Mouse (Mus musculus): ENCODE results near the gene Nkd1. TPM values are rescaled to one million over a fixed set of nuclear protein-coding genes. Genes with fewer than 3 reads are reported as not detected.

Nkd1 gene
- polyA plus RNA-seq, 1 experiment from 2014 or later = 45.8 TPM

DNA sequence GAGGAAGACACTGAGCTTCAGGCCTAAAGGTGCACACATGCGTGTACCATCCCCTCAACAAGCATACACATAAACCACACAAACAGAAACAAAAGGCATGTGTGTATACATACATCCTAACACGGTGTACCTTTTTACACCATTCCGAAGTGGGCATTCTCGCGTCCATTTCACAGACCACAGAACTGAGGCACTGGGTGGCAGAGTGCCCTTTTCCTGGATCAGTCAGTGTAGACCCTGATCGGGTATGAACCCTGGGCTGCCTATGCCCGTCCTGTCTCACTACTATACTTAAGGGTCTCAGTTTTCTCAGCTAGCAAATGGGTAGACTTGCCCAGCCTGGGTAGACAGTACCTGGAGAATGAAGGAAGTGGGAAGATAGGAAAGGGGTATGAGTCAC, 24.3 kb downstream of the Nkd1 start:
- Histone ChIP-seq H3K36me3 (ENCODE audit: control insufficient read depth, insufficient read depth, low read length) (peaks cover 9% of the 10 kb centered on the region), H3K4me3 (ENCODE audit: low read length) (no peak overlapping the region), H3K27me3 (replicated peaks; ENCODE audit: control insufficient read depth, insufficient read depth, low read length) (no peaks in the 10 kb centered on the region), H3K9me3 (ENCODE audit: control insufficient read depth, low read length) (peaks cover 7% of the 10 kb centered on the region; the same call in 1 of the 2 replicates), H3K27ac (ENCODE audit: low read depth, low read length) (no peak overlapping the region), H3K4me1 (ENCODE audit: control insufficient read depth, insufficient read depth, low read depth, low read length) (no peaks in the 10 kb centered on the region), H3K4me2 (ENCODE audit: low read length) (no peak overlapping the region), H3K9ac (ENCODE audit: low read depth, low read length) (no peak overlapping the region)
- WGBS = 94% methylated on average over 7 of the region's 7 CpGs
- ATAC-seq = no peak

GRCm38 (mm10) chr8:88546032-88546732, 25.0 kb downstream of the Nkd1 start:
- Histone ChIP-seq H3K4me3 (ENCODE audit: low read length) (no peak overlapping the region), H3K9ac (ENCODE audit: low read depth, low read length) (no peak overlapping the region), H3K36me3 (ENCODE audit: control insufficient read depth, insufficient read depth, low read length) (peaks cover 9% of the 10 kb centered on the region), H3K27ac (ENCODE audit: low read depth, low read length) (no peak overlapping the region), H3K4me1 (ENCODE audit: control insufficient read depth, insufficient read depth, low read depth, low read length) (no peaks in the 10 kb centered on the region), H3K4me2 (ENCODE audit: low read length) (no peak overlapping the region), H3K9me3 (ENCODE audit: control insufficient read depth, low read length) (peaks cover 7% of the 10 kb centered on the region; the same call in 1 of the 2 replicates), H3K27me3 (replicated peaks; ENCODE audit: control insufficient read depth, insufficient read depth, low read length) (no peaks in the 10 kb centered on the region)
- no peak for ATAC-seq
- 71% methylated on average over 18 of the region's 18 CpGs for WGBS

DNA sequence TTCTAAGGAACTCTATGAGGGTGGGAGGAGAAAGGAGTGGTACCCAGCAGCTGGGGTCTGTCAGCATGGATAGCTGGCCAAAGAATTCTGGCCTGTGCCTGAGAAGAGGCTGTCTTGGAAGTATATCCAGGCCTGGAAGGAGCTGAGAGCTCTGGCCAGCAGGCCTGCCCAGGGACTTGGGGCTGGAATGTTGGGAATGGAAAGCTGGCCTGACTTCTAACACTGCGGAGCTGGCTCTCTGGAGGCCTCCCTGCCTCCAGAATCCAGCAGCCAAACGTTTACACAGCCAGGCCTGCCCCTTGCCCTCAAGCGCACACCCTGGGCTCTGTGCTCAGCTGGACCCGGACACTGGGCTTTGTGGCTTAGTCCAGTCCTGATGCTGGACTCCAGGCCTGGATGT, 34.5 kb downstream of the Nkd1 start:
- Histone ChIP-seq H3K4me3 (ENCODE audit: low read length) (no peak overlapping the region), H3K36me3 (ENCODE audit: control insufficient read depth, insufficient read depth, low read length) (no peaks in the 10 kb centered on the region), H3K27me3 (replicated peaks; ENCODE audit: control insufficient read depth, insufficient read depth, low read length) (no peaks in the 10 kb centered on the region), H3K9me3 (ENCODE audit: control insufficient read depth, low read length) (no peaks in the 10 kb centered on the region), H3K27ac (ENCODE audit: low read depth, low read length) (no peak overlapping the region), H3K4me2 (ENCODE audit: low read length) (no peak overlapping the region), H3K9ac (ENCODE audit: low read depth, low read length) (no peak overlapping the region), H3K4me1 (ENCODE audit: control insufficient read depth, insufficient read depth, low read depth, low read length) (peaks cover 4% of the 10 kb centered on the region)
- no peak for ATAC-seq
- 66% methylated on average over 4 of the region's 4 CpGs for WGBS

GRCm38 (mm10) chr8:88559985-88560473, 38.9 kb downstream of the Nkd1 start:
- WGBS = 67% methylated on average over 6 of the region's 6 CpGs

DNA sequence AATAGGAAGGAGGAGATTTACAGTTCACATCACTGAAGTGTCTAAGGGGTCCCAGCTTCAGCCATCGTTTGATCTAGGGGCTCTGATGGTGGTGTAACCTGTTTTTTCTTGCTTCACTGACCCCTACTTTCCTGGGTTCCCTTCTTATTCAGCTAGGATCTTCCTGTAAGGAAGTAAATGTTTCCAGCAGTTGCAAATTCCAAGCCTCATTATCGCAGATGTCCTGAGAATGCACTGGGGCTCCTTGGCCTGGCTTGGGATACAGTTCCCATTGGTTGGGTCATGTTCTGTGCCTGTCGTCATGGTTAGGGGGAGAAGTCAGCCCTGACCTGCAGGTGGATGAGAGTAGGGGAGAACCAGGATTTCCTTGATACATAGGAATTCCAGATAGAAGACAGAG, 40.2 kb downstream of the Nkd1 start:
- Histone ChIP-seq H3K9me3 (ENCODE audit: control insufficient read depth, low read length) (no peaks in the 10 kb centered on the region), H3K4me1 (ENCODE audit: control insufficient read depth, insufficient read depth, low read depth, low read length) (peaks cover 4% of the 10 kb centered on the region), H3K27ac (ENCODE audit: low read depth, low read length) (no peak overlapping the region), H3K27me3 (replicated peaks; ENCODE audit: control insufficient read depth, insufficient read depth, low read length) (no peaks in the 10 kb centered on the region), H3K9ac (ENCODE audit: low read depth, low read length) (no peak overlapping the region), H3K36me3 (ENCODE audit: control insufficient read depth, insufficient read depth, low read length) (no peaks in the 10 kb centered on the region), H3K4me3 (ENCODE audit: low read length) (no peak overlapping the region), H3K4me2 (ENCODE audit: low read length) (no peak overlapping the region)
- ATAC-seq = no peak
- WGBS = 81% methylated on average over 3 of the region's 3 CpGs

More at GRCm38 (mm10) chr8:88559985-88560473, 38.9 kb downstream of the Nkd1 start:
- no peak for ATAC-seq
- no peaks in the 10 kb centered on the region for H3K36me3 ChIP-seq (ENCODE audit: control insufficient read depth, insufficient read depth, low read length)
- H3K4me2 ChIP-seq (ENCODE audit: low read length) = no peak overlapping the region
- H3K9me3 ChIP-seq (ENCODE audit: control insufficient read depth, low read length) = no peaks in the 10 kb centered on the region
- no peak overlapping the region for H3K27ac ChIP-seq (ENCODE audit: low read depth, low read length)
- no peaks in the 10 kb centered on the region for H3K27me3 ChIP-seq (replicated peaks; ENCODE audit: control insufficient read depth, insufficient read depth, low read length)
- H3K4me1 ChIP-seq (ENCODE audit: control insufficient read depth, insufficient read depth, low read depth, low read length) = peaks cover 4% of the 10 kb centered on the region
- H3K4me3 ChIP-seq (ENCODE audit: low read length) = no peak overlapping the region
- H3K9ac ChIP-seq (ENCODE audit: low read depth, low read length) = no peak overlapping the region

DNA sequence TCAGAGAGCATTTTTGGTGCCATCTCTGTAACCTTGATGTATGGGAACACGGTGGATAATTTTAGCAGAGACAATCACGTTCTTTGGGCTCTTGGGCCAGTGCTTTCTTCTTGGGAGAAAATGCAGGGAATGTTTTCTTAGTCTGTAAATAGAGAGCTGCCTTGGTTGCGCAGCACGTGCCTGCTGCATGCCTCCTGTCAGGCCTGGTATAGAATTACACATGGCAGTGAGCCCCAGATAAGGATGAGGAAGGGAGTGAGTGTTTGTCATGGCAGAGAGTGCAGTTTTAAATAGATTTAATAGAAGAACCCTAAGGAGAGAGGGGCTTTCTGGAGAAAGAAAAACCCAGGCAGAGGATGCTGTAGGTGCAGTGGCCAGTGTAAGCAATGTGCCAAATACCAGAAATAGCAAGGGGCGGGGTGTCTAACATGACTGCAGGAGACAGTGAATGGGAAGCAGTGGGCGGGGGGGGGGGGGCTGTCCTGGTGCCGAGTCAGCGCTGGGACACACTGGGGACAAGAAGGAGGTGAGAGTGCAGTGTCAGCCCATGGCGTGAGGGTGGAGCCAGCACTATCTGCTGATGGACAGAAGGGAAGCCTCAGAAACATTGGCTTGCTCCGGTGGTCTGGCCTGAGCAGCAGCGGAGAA, 43.2 kb downstream of the Nkd1 start:
- Histone ChIP-seq H3K9ac (ENCODE audit: low read depth, low read length) (no peak overlapping the region), H3K4me1 (ENCODE audit: control insufficient read depth, insufficient read depth, low read depth, low read length) (peaks cover 13% of the 10 kb centered on the region), H3K27me3 (replicated peaks; ENCODE audit: control insufficient read depth, insufficient read depth, low read length) (no peaks in the 10 kb centered on the region), H3K4me2 (ENCODE audit: low read length) (no peak overlapping the region), H3K27ac (ENCODE audit: low read depth, low read length) (no peak overlapping the region), H3K36me3 (ENCODE audit: control insufficient read depth, insufficient read depth, low read length) (no peaks in the 10 kb centered on the region), H3K9me3 (ENCODE audit: control insufficient read depth, low read length) (no peaks in the 10 kb centered on the region), H3K4me3 (ENCODE audit: low read length) (no peak overlapping the region)
- no peak for ATAC-seq
- WGBS = 63% methylated on average over 9 of the region's 11 CpGs

DNA sequence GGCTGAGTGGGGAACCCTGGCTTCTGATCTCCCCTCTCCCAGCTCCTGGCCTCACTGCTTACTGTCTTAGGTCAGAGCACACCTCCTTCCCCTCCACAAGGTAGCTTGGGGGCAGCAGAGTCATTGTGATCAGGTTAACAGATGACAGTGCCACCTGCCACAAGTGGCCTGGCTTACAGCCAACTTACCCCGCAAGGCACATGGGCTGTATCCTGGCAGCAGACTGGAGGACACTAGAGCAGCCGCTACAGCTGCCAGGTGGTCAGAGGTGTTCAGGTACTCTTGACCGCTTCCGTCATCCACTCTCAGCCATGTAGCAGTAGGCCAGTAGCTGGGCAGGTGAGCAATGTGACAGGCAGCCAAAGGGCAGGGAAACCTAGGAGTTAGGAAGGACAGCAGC, 45.0 kb downstream of the Nkd1 start:
- Histone ChIP-seq H3K27me3 (replicated peaks; ENCODE audit: control insufficient read depth, insufficient read depth, low read length) (no peaks in the 10 kb centered on the region), H3K4me2 (ENCODE audit: low read length) (no peak overlapping the region), H3K4me3 (ENCODE audit: low read length) (no peak overlapping the region), H3K27ac (ENCODE audit: low read depth, low read length) (no peak overlapping the region), H3K36me3 (ENCODE audit: control insufficient read depth, insufficient read depth, low read length) (no peaks in the 10 kb centered on the region), H3K9ac (ENCODE audit: low read depth, low read length) (no peak overlapping the region), H3K9me3 (ENCODE audit: control insufficient read depth, low read length) (no peaks in the 10 kb centered on the region), H3K4me1 (ENCODE audit: control insufficient read depth, insufficient read depth, low read depth, low read length) (peaks cover 23% of the 10 kb centered on the region)
- no peak for ATAC-seq
- 66% methylated on average over 4 of the region's 4 CpGs for WGBS

DNA sequence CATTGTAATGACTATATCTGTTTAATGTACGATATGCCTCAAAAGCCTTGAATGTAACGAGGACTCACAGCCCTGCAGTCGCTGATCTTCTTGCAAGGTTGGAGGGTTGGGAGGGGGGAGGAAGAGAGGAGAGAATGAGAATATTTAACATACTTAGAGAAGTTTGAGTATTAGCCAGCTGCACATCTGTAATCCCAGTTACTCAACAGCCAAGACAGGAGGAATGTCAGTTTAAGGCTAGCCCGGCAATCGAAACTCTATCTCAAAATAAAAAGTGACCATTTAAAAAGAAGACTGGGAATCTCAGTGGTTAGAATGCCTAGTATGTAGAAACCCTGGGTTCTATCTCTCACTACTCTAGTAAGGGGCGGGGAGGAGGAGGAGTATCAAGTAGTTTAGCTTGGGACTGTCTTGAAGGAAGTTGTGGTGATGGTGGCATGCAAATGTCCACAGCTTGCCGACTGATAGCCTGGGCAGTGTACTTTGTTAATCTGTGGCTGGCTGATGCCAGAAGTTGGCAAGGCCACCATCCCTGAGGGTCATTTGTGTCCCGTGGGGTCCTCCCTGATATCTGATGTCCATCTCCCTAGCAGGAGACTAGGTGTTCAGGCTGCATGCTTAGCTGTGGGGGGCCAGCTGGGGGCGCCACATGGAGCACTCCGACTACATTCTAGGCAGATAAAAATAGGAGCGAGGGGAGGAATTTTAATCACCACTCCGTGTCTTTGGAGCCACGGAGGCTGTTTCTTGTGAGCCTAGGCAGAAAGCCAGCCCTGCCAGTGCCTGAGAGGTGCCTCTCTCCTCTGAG, 46.4 kb downstream of the Nkd1 start:
- peak; percentile 41; the same call in 1 of the 2 replicates for ATAC-seq

GRCm38 (mm10) chr8:88568211-88568610, 47.1 kb downstream of the Nkd1 start:
- Histone ChIP-seq H3K9me3 (ENCODE audit: control insufficient read depth, low read length) (no peaks in the 10 kb centered on the region), H3K9ac (ENCODE audit: low read depth, low read length) (no peak overlapping the region), H3K27me3 (replicated peaks; ENCODE audit: control insufficient read depth, insufficient read depth, low read length) (no peaks in the 10 kb centered on the region), H3K4me1 (ENCODE audit: control insufficient read depth, insufficient read depth, low read depth, low read length) (peaks cover 42% of the 10 kb centered on the region), H3K27ac (ENCODE audit: low read depth, low read length) (peak overlapping the region; percentile 19; the same call in 1 of the 2 replicates), H3K4me3 (ENCODE audit: low read length) (no peak overlapping the region), H3K36me3 (ENCODE audit: control insufficient read depth, insufficient read depth, low read length) (no peaks in the 10 kb centered on the region), H3K4me2 (ENCODE audit: low read length) (no peak overlapping the region)
- ATAC-seq = no peak
- WGBS = 93% methylated on average over 3 of the region's 3 CpGs

More for the DNA sequence above, 46.4 kb downstream of the Nkd1 start:
- H3K4me3 ChIP-seq (ENCODE audit: low read length) = no peak overlapping the region
- H3K9me3 ChIP-seq (ENCODE audit: control insufficient read depth, low read length) = no peaks in the 10 kb centered on the region
- H3K4me1 ChIP-seq (ENCODE audit: control insufficient read depth, insufficient read depth, low read depth, low read length) = peaks cover 36% of the 10 kb centered on the region
- no peaks in the 10 kb centered on the region for H3K36me3 ChIP-seq (ENCODE audit: control insufficient read depth, insufficient read depth, low read length)
- H3K27ac ChIP-seq (ENCODE audit: low read depth, low read length) = peak overlapping the region; percentile 19; the same call in 1 of the 2 replicates
- no peak overlapping the region for H3K9ac ChIP-seq (ENCODE audit: low read depth, low read length)
- 59% methylated on average over 13 of the region's 13 CpGs for WGBS
- H3K4me2 ChIP-seq (ENCODE audit: low read length) = no peak overlapping the region
- no peaks in the 10 kb centered on the region for H3K27me3 ChIP-seq (replicated peaks; ENCODE audit: control insufficient read depth, insufficient read depth, low read length)

Data from hindbrain, embryonic 16.5 days (tissue).